Mouse (Mus musculus) left cerebral cortex, adult 6 months (tissue): ENCODE data around the gene Gm3526. TPM values are rescaled to one million over a fixed set of nuclear protein-coding genes. Genes with fewer than 3 reads are reported as not detected.

ENCODE experiments used
- long read RNA-seq, 2 experiments: library from polyadenylated mRNA; unstranded; transcript quantifications; one replicate each; pipeline ENCODE4 v2.0.0; 2019 to 2020
- polyA plus RNA-seq: library from polyadenylated mRNA; unstranded; fragments of <200 nt; fragmentation: Nextera tagmentation; gene quantifications from 2 replicates; pipeline ENCODE4 v1.2.3, GENCODE M21; 2021

Gene Gm3526
- not detected in 2 replicates for polyA plus RNA-seq
- long read RNA-seq, experiment 1 = 0 reads
- long read RNA-seq, experiment 2 = 0 reads

GRCm38 (mm10) chr14:5260480-5260879, at the start of gene Gm3526:
Gm3526 (minus strand) TSS chr14:5260580.

Other genes with a start within 250 kb of the Gm3526 start
- not detected in 2 replicates for gene Gm3298, start 244.7 kb downstream of the Gm3526 start, polyA plus RNA-seq
- not detected in 2 replicates for gene 4930555G01Rik, start 210.0 kb downstream of the Gm3526 start, polyA plus RNA-seq
- gene Gm8281, start 189.5 kb downstream of the Gm3526 start, polyA plus RNA-seq = 1.3 and 1.5 TPM in 2 replicates
- gene Gm8279, start 129.1 kb downstream of the Gm3526 start, polyA plus RNA-seq = not detected in 2 replicates
- gene Gm3317, start 96.0 kb downstream of the Gm3526 start, polyA plus RNA-seq = not detected in 2 replicates
- not detected in 2 replicates for gene Gm8271, start 74.8 kb downstream of the Gm3526 start, polyA plus RNA-seq
- gene Gm3542, start 74.3 kb upstream of the Gm3526 start, polyA plus RNA-seq = not detected in 2 replicates
- not detected in 2 replicates for gene Gm3500, start 128.5 kb upstream of the Gm3526 start, polyA plus RNA-seq
- gene Gm3194, start 194.9 kb upstream of the Gm3526 start, polyA plus RNA-seq = 0.26 and 0.49 TPM in 2 replicates
- not detected in 2 replicates for gene Gm8246, start 217.2 kb upstream of the Gm3526 start, polyA plus RNA-seq
- gene Gm3187, start 223.6 kb upstream of the Gm3526 start, polyA plus RNA-seq = not detected in 2 replicates
- gene Gm3488, start 241.1 kb upstream of the Gm3526 start, polyA plus RNA-seq = 0.79 and 1.3 TPM in 2 replicates